Mouse (Mus musculus): Measurements from ENCODE around the gene Olfr697.
"Not testable (repeated sequence)": the region's sequence is repeated elsewhere in the genome, so short reads cannot be mapped to it uniquely, and the experiment has no call there.

The Olfr697 gene

DNA sequence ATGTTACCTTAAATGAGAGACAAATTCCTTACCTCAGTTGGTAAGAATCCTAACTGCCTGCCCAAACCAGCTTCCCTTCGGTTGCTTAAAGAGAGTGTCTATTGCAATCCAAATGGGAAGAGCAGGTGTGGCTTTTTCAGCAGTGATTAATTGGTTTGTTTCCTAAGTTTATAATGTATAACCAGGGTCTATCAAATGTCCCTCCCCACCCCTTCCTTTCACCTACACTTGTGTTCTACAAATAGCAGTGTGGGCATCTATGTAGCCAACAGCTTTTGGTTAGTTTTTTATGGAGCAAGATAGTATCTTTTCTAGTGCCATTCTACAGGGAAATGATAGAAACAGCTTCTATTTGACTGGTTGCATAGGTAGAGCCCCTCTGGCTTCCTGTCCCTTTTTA is at the start of gene Olfr697:
Olfr697 (minus strand) TSS at position 101 of the 400 bp plus-strand sequence.
- no peak for DNase-seq (ENCODE audit: low read depth, low spot score)

DNA sequence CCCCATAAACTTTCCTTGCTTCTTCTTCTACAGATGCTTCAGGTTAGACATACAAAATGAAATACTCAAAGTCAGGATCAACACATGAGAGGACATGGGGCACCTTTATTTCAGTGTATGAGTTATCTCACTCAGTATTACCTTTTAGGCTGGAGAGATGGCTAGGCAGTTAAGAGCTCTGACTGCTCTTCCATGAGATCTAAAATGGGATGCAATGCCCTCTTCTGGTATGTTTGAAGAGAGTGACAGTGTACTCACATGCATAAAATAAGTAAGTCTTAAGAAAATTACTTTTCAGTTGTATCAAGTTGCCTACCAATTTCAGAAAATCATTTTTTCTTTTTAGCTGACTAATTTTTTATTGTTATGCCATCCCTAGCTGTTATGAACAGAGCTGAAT is 46.1 kb upstream of the Olfr697 start:
- DNase-seq (ENCODE audit: low read depth, low spot score): no peak

DNA sequence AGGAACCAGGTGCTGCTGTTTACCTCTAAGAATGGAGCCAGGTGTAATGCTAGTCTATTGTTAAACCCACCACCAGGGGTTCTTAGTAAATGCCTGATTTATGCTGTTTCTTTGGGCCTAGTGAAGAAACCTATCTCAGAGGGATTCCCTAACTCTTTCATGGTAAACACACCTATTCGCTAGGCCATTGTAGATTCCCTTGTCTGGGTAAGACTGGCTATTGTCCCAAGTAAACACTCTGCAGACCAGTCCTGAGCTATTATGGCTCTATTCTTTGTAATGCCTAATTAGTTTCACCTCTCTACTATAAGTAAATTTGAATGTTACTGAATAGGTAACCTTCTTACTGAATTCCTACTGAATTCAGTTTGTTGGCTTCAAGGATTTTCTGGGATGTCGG is 18.8 kb upstream of the Olfr697 start:
- not testable (repeated sequence) for DNase-seq (ENCODE audit: low read depth, low spot score)

DNA sequence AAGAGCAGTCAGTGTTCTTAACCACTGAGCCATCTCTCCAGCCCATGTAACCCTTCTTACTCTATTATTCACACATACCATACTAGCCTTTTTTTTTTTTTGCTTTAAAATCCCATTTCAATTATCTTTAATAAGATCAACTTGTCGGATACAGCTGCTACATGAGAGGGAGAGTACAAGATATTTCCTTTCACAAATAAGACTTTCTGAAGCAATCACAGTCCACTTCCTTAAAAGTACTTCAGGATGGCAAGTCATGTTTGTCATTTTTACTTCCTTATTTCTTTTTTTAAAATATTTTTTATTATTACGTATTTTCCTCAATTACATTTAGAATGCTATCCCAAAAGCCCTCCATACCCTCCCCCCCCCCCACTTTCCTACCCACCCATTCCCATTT is 16.6 kb upstream of the Olfr697 start:
- no peak for DNase-seq (ENCODE audit: low read depth, low spot score)

DNA sequence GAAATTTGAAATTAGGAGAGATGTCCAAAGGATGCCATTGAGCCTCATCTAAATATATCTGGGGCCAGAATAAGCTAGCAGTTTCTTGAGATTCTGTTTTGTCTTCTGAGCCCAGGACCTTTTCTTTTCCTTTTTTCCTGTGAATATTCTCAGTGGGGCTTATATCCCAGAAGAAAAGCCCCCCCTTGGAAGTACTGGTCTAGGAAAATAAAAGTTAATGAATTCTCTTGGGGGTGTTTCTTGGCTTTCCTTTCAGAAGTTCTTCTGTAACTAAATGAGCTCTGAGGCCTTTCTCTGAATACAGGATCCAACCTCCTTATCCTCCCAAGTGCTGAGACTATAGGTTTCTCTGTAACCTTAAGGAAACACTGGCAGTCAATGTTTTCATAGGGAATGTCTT is 13.1 kb upstream of the Olfr697 start, which contains the start of gene Olfr698:
Olfr698 (minus strand) TSS at position 101 of the 400 bp plus-strand sequence.
- no peak for DNase-seq (ENCODE audit: low read depth, low spot score)

DNA sequence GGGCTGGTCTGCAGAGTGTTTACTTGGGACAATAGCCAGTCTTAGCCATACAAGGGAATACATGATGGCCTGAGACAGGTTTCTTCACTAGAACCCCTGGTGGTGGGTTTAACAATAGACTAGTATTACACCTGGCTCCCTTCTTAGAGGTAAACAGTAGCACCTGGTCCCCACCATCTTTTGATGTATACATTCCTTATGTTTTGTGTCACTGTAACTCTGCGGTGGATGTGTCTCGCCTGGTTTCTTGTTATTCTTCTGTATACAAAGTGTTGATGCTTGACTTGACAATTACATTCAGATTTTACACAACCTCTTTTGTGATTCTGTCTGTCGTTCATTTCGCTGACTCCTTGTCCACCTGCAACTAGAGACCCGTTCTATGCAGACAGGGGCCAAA is 3.6 kb upstream of the Olfr697 start:
- DNase-seq (ENCODE audit: low read depth, low spot score): no peak

DNA sequence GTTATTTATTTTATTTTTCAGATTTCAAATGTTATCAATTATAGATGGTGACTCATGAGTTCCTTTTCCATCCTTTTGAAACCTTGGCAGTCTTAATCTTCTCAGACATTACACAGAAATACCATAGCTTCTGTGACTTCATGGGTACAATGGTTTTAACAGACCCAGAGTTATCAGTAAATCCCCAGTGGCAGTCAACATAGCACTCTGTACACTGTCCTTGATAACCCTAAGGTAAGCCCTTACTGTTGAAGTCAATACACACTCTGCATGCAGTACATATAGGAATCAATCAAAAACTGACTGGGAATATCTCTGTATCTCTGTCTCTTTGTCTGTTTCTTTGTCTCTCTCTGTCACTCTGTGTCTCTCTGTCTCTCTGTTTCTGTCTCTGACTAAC is 5.2 kb downstream of the Olfr697 start:
- DNase-seq (ENCODE audit: low read depth, low spot score): no peak

DNA sequence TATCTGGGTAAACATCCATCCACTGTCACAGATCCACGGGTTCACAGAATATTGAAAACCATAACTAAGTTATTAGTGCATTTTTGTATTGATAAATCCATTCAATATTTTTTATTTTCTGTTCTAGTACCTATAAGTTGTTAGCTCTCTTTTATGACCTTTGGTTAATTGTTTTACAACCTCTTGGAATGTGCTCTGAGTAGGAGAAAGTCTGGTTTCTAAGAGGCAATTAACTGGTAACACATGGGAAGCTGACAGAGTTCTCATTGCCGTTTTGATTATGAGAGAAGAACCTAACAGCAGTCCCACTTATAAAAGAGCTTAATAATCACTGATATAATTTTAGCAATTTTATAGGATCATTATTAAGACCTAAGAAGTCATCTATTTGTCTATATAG is 8.5 kb downstream of the Olfr697 start:
- no peak for DNase-seq (ENCODE audit: low read depth, low spot score)

DNA sequence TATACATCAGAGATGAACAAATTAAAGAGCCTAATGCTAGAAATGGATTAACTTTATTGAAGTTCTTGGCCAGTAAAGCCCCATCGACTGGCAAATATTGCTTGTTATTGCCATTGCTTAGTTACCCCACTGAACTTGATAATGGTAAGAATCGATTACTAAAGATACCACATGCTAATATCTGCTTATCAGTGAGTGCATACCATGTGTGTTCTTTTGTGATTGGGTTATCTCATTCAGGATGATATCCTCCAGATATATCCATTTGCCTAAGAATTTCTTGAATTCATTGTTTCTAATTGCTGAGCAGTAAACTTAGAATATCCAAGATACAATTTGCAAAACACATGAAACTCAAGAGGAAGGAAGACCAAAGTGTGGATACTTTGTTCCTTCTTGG is 16.6 kb downstream of the Olfr697 start:
- not testable (repeated sequence) for DNase-seq (ENCODE audit: low read depth, low spot score)

DNA sequence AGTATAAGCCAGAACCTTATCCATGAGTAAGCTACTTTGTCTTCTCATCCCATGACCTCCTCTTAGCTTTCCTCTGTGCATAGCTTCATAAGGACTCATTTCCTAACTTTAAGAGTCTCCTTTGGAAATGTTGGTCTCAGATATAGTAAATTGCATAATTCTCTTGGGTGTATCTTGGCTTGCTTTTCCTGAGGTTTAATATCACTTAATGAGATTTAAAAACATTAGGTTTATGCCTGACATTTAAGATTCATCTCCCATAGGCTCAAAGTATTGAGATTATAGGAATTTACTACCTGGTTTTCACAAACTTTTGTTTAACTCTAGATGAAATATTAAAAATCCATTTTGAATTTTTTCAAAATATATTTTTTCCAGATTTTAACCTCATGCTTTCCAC is 25.9 kb downstream of the Olfr697 start, which contains the start of gene Olfr695:
Olfr695 (minus strand) TSS at position 101 of the 400 bp plus-strand sequence.
- DNase-seq (ENCODE audit: low read depth, low spot score): no peak

DNA sequence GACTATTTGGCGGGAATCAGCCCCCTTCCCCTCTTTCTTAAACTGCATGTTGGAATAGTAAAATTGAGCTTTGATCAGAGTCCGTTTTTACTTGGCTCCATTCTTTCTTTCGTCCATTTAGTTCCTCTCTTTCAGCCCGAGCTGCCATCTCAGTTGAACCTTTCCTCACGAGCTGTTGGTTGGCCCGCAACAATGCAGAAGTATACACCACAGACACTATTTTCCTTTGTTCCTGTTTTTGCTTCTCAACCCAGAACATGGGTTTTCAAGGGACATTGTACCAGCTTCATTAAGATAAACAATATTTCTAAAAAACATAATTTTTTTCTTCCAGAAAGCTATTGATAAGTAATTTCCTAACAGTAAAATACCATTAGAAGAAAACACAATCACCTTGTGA is 30.8 kb downstream of the Olfr697 start:
- DNase-seq (ENCODE audit: low read depth, low spot score): no peak

DNA sequence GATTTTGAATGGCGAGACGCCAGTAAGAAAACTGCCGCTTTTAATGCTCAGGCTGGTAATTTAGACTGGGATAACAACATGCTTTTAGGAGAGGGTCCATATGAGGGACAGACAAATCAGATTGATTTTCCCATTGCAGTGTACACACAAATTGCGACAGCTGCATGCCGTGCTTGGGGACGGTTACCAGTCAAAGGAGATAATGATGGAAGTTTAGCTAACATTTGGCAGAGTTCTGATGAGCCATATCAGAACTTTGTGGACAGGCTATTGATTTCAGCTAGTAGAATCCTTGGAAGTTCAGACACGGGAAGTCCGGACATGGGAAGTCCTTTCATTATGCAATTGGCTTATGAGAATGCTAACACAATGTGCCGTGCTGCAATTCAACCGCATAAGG is 34.5 kb downstream of the Olfr697 start:
- DNase-seq (ENCODE audit: low read depth, low spot score): not testable (repeated sequence)

DNA sequence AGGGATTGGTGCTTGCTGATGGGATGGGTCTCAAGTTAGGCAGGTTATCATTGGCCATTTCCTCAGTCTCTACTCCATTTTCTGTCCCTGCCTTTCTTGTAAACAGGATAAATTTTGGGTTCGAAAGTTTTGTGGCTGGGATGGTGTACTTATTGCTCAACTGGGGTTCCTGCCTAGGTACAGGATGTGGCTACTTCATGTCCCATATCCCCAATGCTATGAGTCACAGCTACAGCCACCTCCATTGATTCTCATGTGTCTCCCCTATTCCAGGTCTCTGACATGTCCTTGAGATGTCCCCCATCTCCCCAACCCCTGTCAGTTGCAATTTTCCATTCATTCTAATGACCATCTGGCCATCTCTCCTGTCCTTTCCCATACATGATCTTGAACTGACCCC is 45.4 kb downstream of the Olfr697 start:
- DNase-seq (ENCODE audit: low read depth, low spot score): no peak

DNA sequence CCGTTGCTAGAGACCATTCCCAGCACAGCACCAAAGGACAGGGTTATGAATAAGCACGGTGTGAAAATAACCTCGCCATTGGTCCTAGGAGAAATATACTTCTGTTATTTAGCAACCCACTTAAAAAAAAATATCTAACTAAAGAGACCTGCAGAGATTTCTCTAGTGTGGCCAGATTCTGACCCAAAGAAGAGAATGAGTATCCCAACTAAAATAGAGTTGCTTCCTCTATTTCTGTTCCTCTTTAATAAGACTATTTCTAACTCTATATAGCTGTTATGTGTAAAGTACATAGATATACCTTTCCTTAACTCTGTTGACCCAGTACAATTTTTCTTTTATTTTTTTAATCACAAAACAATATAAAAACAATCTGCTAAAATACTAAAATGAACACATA is 49.3 kb downstream of the Olfr697 start:
- no peak for DNase-seq (ENCODE audit: low read depth, low spot score)

DNA sequence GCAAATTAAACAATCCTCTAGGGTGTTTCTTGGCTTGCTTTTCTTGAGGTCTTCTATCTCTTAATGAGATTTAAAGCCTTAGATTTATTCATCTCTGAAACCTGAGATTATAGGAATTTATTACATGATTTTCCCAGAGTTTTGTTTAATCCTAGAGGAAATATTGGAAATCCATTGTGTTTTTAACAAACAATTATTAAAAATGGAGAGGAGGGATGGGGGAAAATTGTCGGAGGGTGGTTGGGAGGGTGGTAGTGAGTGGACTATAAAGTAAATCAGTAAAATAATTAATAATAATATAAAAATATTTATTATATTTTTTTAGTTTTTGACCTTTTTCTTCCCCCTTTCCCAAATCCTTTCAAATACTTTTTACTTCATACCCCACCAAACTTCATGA is 50.5 kb downstream of the Olfr697 start, which contains the start of gene Olfr694:
Olfr694 (minus strand) TSS at position 101 of the 400 bp plus-strand sequence.
- DNase-seq (ENCODE audit: low read depth, low spot score): no peak
